Mouse (Mus musculus): ENCODE data around the gene Ptpn5.

The Ptpn5 gene

GRCm38 (mm10) chr7:47133331-47133730, at the start of gene Ptpn5:
TSS of gene Ptpn5 (minus strand) at chr7:47133684.
- no peak for DNase-seq (ENCODE audit: low spot score)

- DNase-seq (ENCODE audit: low spot score) = no peak
Measured at GRCm38 (mm10) chr7:47170814-47171213, 37.3 kb upstream of the Ptpn5 start.

GRCm38 (mm10) chr7:47165028-47165427, 31.5 kb upstream of the Ptpn5 start:
- no peak for DNase-seq (ENCODE audit: low spot score)

- DNase-seq (ENCODE audit: low spot score) = peak; percentile 26
Measured at GRCm38 (mm10) chr7:47163203-47163602, 29.7 kb upstream of the Ptpn5 start.

- no peak for DNase-seq (ENCODE audit: low spot score)
Measured at GRCm38 (mm10) chr7:47158451-47158850, 25.0 kb upstream of the Ptpn5 start.

GRCm38 (mm10) chr7:47157743-47158142, 24.3 kb upstream of the Ptpn5 start:
- DNase-seq (ENCODE audit: low spot score) = no peak

GRCm38 (mm10) chr7:47155849-47156248, 22.4 kb upstream of the Ptpn5 start:
- no peak for DNase-seq (ENCODE audit: low spot score)

- no peak for DNase-seq (ENCODE audit: low spot score)
Measured at GRCm38 (mm10) chr7:47155396-47155795, 21.9 kb upstream of the Ptpn5 start.

- DNase-seq (ENCODE audit: low spot score) = no peak
Measured at GRCm38 (mm10) chr7:47150420-47151061, 17.1 kb upstream of the Ptpn5 start.

- no peak for DNase-seq (ENCODE audit: low spot score)
Measured at GRCm38 (mm10) chr7:47148298-47148697, 14.8 kb upstream of the Ptpn5 start.

GRCm38 (mm10) chr7:47146034-47146812, 12.7 kb upstream of the Ptpn5 start:
- no peak for DNase-seq (ENCODE audit: low spot score)

GRCm38 (mm10) chr7:47144299-47144698, 10.8 kb upstream of the Ptpn5 start:
- DNase-seq (ENCODE audit: low spot score) = no peak

- DNase-seq (ENCODE audit: low spot score) = no peak
Measured at GRCm38 (mm10) chr7:47139823-47140325, 6.4 kb upstream of the Ptpn5 start.

GRCm38 (mm10) chr7:47134570-47134969, 1.1 kb upstream of the Ptpn5 start:
- no peak for DNase-seq (ENCODE audit: low spot score)

GRCm38 (mm10) chr7:47132931-47133260, 588 bp downstream of the Ptpn5 start:
- DNase-seq (ENCODE audit: low spot score) = no peak

- no peak for DNase-seq (ENCODE audit: low spot score)
Measured at GRCm38 (mm10) chr7:47132180-47132930, 1.1 kb downstream of the Ptpn5 start.

GRCm38 (mm10) chr7:47131840-47132179, 1.7 kb downstream of the Ptpn5 start:
- DNase-seq (ENCODE audit: low spot score) = no peak

- DNase-seq (ENCODE audit: low spot score) = no peak
Measured at GRCm38 (mm10) chr7:47131258-47131657, 2.2 kb downstream of the Ptpn5 start.

- DNase-seq (ENCODE audit: low spot score) = no peak
Measured at GRCm38 (mm10) chr7:47122026-47122425, 11.5 kb downstream of the Ptpn5 start.

- DNase-seq (ENCODE audit: low spot score) = no peak
Measured at GRCm38 (mm10) chr7:47116666-47117065, 16.8 kb downstream of the Ptpn5 start.

GRCm38 (mm10) chr7:47115491-47115890, 18.0 kb downstream of the Ptpn5 start:
- no peak for DNase-seq (ENCODE audit: low spot score)

- DNase-seq (ENCODE audit: low spot score) = no peak
Measured at GRCm38 (mm10) chr7:47113383-47113782, 20.1 kb downstream of the Ptpn5 start.

- no peak for DNase-seq (ENCODE audit: low spot score)
Measured at GRCm38 (mm10) chr7:47112036-47112435, 21.4 kb downstream of the Ptpn5 start.

All from ovary, adult 18-20 months (tissue).